Mouse (Mus musculus): ENCODE data around the gene Zfp865.
"Not testable (repeated sequence)": the region's sequence is repeated elsewhere in the genome, so short reads cannot be mapped to it uniquely, and the experiment has no call there.

The Zfp865 gene

GRCm38 (mm10) chr7:5015118-5016001, 4.8 kb upstream of the Zfp865 start, which contains the start of gene Gm44973:
Gm44973 (plus strand) TSS chr7:5015496.
- DNase-seq (ENCODE audit: low spot score in 2 of 2): peak; percentile 92

GRCm38 (mm10) chr7:5016057-5016456, 4.1 kb upstream of the Zfp865 start:
- DNase-seq (ENCODE audit: low spot score in 2 of 2): no peak

- DNase-seq (ENCODE audit: low spot score in 2 of 2): no peak
Observed at GRCm38 (mm10) chr7:5016920-5017319, 3.3 kb upstream of the Zfp865 start.

GRCm38 (mm10) chr7:5017352-5017751, 2.8 kb upstream of the Zfp865 start:
- DNase-seq (ENCODE audit: low spot score in 2 of 2): no peak

- DNase-seq (ENCODE audit: low spot score in 2 of 2): no peak
Observed at GRCm38 (mm10) chr7:5017931-5018330, 2.2 kb upstream of the Zfp865 start.

- DNase-seq (ENCODE audit: low spot score in 2 of 2): not testable (repeated sequence)
Observed at GRCm38 (mm10) chr7:5019576-5019975, 600 bp upstream of the Zfp865 start.

- no peak for DNase-seq (ENCODE audit: low spot score in 2 of 2)
Observed at GRCm38 (mm10) chr7:5020685-5021084, 509 bp downstream of the Zfp865 start.

- no peak for DNase-seq (ENCODE audit: low spot score in 2 of 2)
Observed at GRCm38 (mm10) chr7:5021197-5021596, 1.0 kb downstream of the Zfp865 start.

GRCm38 (mm10) chr7:5029543-5029942, 9.4 kb downstream of the Zfp865 start:
- no peak for DNase-seq (ENCODE audit: low spot score in 2 of 2)

GRCm38 (mm10) chr7:5029946-5030345, 9.8 kb downstream of the Zfp865 start:
- DNase-seq (ENCODE audit: low spot score in 2 of 2): no peak

GRCm38 (mm10) chr7:5030554-5031275, 10.5 kb downstream of the Zfp865 start:
- DNase-seq (ENCODE audit: low spot score in 2 of 2): no peak

- no peak for DNase-seq (ENCODE audit: low spot score in 2 of 2)
Observed at GRCm38 (mm10) chr7:5031496-5031895, 11.3 kb downstream of the Zfp865 start.

GRCm38 (mm10) chr7:5033818-5034217, 13.6 kb downstream of the Zfp865 start, which contains the start of gene 4632433K11Rik:
4632433K11Rik (plus strand) TSS chr7:5034118.
- DNase-seq (ENCODE audit: low spot score in 2 of 2): no peak

- no peak for DNase-seq (ENCODE audit: low spot score in 2 of 2)
Observed at GRCm38 (mm10) chr7:5035628-5036027, 15.5 kb downstream of the Zfp865 start.

- no peak for DNase-seq (ENCODE audit: low spot score in 2 of 2)
Observed at GRCm38 (mm10) chr7:5036136-5036535, 16.0 kb downstream of the Zfp865 start.

- DNase-seq (ENCODE audit: low spot score in 2 of 2): no peak
Observed at GRCm38 (mm10) chr7:5037026-5037425, 16.9 kb downstream of the Zfp865 start.

GRCm38 (mm10) chr7:5037467-5037866, 17.3 kb downstream of the Zfp865 start:
- DNase-seq (ENCODE audit: low spot score in 2 of 2): no peak

- DNase-seq (ENCODE audit: low spot score in 2 of 2): peak; percentile 75 to 93
Observed at GRCm38 (mm10) chr7:5038109-5038732, 18.0 kb downstream of the Zfp865 start, which contains the start of gene Zfp784. Zfp784 (minus strand) TSS chr7:5038446.

- DNase-seq (ENCODE audit: low spot score in 2 of 2): no peak
Observed at GRCm38 (mm10) chr7:5038940-5039339, 18.8 kb downstream of the Zfp865 start.

- DNase-seq (ENCODE audit: low spot score in 2 of 2): no peak
Observed at GRCm38 (mm10) chr7:5044981-5045380, 24.8 kb downstream of the Zfp865 start.

- no peak for DNase-seq (ENCODE audit: low spot score in 2 of 2)
Observed at GRCm38 (mm10) chr7:5046112-5046511, 25.9 kb downstream of the Zfp865 start.

- DNase-seq (ENCODE audit: low spot score in 2 of 2): no peak
Observed at GRCm38 (mm10) chr7:5047313-5047712, 27.1 kb downstream of the Zfp865 start.

All from left cerebral cortex, adult 9 months (tissue).